Mouse (Mus musculus): Measurements from ENCODE around the gene Ugt1a9.
A peak's percentile ranks its signal among the peaks of the same experiment; 100 is the strongest.

Gene Ugt1a9

DNA sequence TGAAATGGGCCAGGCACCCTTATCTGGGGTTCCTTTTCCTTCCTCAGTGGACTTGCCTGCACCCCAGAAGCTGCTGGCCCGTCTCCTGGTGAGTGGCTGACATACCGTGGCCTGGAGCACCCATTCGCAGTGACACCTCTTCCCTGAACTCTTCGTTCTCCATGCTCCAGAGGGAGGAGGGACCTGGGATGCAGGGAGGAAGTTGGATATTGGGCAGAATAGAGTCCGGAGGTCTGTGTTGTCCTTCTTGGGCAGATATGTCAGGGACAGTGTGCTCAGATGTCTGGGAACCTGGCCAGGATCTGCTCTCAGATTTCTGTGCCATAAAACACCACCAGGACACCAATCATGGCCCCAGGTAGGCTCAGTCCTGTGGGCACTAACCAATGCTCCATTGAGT is 169.5 kb downstream of the Ugt1a9 start:
- DNase-seq: no peak

DNA sequence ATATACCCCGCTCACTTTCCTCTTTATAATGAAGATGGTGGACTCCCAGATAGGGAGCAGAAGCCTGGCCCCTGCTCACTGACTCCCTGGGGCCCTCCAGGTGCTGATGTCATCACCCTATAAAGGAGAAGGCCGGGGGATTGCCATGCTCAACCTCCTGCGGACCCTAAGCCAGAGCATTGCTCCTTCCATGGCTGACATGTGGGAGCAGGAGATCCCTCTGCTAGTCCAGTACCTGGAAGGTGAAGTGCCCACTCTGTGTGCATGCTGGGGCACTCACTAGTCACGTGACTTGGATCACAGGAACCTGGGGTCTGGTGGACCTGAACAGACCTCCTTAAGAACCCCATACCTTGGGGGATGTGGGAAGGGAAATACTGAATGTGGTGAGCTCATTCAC is 170.0 kb downstream of the Ugt1a9 start:
- DNase-seq: no peak

DNA sequence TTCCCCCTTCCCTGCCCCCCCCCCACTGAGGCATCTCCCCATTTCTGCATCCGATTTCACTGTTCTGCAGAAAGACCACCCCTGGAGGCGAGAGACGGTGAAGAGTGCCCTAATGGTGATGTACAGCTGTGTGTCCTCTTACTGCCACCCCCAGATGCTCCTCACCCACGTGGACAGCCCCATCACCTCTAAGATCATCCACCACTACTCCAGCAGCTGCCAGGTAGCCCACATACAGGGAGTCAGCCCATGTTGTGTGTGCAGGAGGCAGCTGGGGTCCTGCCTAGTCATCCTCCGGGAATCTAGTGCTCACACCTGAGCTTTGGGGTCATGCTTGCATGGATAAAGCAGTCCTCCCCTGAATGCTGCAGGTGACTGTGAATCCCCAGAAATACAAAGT is 173.3 kb downstream of the Ugt1a9 start:
- no peak for DNase-seq

DNA sequence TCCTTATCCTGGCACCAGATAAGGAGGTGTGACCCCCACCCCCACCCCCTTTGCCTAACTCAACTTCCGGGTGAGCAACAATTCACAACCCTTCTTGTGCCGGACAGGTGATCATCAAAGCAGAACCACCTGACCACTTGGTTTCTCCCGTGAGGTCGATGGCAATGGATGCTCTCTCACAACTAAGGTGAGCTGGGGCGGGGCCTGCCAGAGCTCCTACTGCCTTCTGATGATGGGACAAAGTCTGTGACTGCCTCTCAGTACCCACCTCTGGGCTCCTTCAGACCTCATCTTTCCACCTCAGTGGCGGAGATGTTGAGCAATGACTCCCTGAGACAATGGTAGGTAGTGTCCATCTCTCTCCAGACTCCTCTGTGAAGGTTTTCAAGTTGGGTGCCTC is 175.3 kb downstream of the Ugt1a9 start:
- DNase-seq: no peak

DNA sequence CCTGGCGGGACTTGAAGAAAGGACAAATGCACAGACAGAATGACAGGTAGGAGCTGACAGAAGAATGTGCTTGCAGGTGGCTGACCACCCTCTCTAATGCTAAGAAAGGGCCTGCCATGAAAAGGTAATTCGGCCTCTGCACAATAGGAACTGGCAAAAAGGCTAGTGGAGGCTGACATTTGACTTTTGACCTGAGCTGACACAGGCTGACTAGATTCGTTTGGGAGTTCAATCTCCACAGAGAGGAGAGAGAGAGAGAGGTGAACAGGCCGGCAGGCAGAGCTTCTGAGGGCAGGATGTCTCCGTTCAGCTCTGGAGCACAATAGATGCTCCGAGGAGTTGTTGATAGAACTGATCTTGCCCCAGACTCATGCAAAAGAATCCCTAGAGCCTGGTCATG is 175.8 kb downstream of the Ugt1a9 start:
- DNase-seq: no peak

DNA sequence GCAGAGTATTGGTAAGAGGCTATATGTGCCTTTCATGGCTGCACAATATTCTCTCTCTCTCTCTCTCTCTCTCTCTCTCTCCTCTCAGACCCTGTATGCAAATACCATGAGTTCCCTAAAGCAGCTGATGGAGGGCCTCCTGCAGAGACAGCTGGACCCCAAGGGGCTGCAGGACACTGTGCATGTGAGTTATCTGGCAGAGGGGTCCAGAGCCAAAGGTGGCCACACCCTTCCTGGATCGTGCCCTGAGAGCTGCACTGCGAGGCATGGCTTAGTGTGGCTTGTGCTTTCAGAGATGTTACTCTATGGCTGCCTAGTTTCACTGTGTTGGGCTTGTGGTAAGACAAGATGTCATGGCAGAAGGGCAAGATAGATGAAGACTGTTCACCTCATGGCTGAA is 177.1 kb downstream of the Ugt1a9 start:
- DNase-seq: no peak

DNA sequence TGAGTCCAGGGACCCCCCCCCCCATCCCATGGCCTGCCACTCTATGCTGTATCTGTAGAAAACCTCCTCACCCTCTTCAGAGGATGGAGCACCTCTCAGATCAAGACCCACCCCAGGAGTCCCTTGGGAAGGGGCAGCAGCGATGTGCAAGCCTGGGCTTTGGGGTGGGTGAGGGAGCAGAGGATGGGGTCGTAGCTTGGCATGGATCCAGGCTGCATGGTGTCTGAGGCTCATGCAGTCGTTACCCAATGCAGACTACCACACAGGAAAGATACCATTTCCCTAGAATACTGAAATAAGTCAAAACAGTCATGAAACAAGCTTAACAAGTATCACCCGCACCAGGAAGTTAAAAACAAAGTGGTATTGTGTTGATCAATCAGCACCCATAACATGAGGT is 178.1 kb downstream of the Ugt1a9 start:
- DNase-seq: no peak

DNA sequence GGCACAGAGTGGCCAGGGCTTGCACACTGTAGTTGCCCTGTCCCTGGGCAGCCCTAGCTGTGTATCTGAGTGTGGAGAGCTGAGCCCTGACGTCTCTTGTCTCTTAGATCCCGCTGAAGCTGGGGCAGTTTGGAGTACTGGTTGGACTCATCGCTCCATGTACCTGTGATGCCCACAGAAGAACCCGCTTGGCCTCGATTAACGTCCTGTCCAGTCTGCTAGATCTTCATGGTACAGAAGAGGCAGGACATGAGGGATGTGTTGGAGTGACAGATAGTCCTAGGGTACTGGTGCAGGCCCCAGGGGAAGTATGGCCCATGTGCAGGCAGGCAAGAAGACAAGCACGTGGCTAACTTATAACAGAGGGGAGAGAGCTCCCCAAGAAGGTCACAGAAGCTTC is 179.0 kb downstream of the Ugt1a9 start:
- no peak for DNase-seq

DNA sequence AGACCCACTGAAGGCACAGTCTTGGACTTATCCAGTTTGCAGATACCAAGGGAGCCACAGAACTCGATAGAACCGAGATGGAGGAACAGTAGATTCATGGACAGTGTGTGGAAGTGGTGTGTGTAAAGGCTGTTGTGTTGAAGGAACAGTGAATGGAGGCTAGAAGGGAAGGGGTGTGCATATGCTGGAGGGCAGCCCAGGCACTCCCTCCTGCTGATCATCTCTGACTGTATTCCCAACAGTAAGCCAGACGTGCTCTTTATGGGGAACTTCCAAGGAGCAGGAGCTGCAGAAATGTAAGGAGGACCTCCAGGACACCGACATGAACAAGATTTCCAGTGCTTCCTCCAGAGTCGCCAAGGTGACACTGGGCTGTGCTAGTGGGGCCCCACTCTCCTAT is 179.4 kb downstream of the Ugt1a9 start:
- DNase-seq: no peak

DNA sequence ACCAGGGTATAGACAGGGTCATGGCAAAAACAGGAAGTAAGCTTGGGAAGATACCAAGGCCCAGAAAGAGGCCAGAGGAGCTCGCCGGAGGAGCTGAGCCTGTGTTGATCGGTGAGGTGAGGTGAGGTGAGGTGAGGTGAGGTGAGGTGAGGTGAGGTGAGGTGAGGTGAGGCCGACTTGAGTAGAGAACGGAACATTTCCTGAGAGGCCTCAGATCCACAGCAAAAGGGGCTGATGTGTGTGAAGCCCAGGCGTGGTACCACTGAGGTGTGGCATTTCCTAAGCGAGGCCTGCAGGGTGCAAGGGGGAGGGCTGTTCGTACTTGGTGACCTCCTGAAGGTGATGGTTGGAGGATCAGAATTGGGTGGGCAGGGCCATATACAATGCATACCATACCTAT is 182.5 kb downstream of the Ugt1a9 start:
- DNase-seq: no peak

DNA sequence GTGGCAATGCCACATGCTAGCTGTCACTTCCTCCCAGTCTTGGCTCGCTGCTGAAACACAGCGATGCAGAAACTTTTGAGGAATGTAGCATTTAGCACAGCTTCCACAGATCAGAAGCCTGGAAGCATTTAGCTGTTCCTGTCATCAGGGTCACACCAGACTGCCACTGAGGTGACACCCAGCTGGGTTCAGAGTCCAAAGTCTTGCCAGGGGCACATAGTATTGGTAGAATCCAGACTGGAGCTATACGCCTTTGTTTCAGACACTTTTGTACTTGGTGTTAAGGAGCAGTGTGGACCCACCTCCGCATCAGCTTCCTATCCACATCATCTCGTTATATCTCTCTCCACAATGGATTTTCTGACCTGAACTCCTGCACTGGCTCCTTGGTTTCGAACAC is 182.9 kb downstream of the Ugt1a9 start:
- DNase-seq: no peak

DNA sequence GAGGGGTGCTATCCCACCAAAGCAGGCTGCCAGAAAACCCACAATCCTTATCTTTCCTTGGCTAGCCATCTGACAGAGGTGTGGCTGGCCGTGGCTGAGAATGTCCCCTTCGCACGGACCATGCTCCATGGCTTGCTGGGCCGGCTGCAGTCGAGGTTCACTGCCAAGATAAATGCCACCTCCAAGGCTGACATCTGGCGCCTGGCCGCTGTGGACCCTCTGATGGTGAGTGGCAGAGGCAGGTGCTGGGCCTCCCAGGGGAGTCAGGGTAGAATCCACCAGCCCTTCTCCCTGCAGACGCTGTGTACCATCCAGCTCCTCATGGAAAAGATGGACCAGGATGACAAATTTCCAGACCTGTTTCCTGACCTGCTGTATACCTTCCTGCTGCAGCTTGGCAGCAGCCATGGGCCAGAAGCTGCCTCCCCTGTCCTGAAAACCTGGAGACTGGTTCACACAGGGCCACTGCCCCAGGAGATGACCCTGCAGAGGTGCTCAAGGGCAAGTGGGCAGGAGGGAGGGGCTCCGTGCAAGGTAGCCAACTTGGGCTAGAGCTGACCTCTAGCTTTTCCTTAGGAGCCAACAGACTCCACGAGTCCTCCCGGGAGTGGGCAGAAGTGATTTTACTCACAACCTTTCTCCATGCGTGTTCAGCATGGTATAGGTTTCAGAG is 184.3 kb downstream of the Ugt1a9 start:
- DNase-seq: no peak

DNA sequence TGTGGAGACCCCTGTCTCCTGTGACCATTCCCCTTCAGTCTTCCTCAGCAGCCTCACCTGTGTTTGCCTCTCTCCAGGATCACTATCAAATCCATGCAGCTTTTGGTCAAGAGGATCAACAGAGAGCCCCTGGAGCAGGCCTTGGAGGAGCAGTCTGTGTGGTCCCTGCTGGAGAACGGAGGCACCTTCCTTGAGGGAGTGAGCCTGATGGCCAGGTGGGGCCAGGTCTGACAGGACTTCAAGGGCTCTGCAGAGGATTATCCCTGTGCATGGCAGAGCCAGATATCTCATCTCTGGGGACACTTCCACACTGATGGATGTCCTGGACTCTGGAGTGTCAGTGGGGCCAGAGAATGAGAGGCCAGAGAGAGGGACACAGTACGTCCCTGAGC is 184.9 kb downstream of the Ugt1a9 start:
- no peak for DNase-seq

DNA sequence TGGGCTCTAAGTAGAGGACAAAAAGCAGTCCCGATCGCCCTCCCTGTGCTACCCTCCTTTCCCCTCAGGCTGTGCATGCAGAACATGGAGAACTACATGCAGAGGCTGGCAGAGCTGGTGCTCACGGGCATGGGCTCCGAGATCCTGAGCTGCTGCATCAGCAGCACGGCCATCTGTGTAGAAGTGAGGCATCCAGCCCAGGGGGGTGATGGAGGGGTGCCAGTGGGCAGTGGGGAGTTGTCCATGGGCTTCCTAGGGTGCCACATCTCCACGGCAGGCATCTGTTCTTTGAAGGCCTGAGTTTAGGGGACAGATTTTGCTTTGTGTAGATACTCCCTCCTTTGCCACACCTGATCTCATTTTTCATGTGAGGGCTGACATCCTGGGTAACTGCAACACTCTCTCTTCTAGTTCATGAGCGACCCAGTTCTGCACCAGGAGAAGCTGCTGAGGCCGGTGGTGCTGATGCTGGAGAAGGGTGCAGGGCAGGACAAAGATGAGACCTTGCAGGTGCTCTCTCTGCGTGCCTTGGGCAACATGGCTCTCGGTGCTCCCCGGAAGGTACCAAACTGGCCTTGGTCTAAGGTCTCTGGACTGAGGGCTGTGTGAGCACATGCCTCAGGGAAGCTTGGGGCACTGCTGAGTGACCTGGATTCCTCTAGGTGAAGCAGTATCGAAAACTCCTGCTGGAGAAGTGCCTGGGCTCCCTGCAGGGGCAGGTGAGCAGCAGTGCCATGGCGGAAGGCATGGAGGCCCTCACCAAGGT is 185.6 kb downstream of the Ugt1a9 start:
- DNase-seq: no peak

DNA sequence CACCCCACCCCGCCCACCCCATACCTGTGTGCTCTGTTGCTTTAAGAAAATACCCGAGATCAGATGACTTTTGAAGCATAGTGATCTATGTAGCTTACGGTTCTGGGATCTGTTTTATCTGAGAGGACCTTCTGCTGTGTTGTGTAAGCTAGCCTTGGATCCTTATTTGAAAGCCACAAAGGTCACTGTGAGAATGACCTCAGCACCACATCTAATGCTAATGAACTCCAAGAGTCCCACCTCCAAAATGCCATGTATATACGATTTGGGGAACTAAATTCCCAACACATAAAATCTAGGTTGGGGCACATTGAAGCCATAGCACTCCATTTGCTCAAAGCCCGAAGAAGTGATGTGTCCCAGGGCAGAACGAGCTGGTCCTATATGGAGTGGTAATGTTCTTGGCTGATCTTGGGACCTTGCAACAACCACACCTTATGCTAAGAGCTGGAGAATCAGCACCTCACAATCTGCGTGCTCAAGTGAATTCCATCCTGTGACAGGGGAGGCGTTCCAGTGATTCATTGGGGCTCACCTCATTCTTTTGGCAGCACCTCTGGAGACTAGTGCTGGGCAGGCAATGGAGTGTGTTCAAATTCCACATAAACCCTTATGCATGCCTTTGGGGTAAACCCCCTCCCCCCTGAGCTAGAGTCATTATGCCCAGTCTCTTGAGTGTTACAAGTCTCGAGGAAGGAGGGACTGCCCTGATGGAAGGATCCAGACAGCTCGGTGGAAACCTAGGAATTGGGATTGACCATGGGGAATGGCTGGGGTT is 186.5 kb downstream of the Ugt1a9 start:
- no peak for DNase-seq

DNA sequence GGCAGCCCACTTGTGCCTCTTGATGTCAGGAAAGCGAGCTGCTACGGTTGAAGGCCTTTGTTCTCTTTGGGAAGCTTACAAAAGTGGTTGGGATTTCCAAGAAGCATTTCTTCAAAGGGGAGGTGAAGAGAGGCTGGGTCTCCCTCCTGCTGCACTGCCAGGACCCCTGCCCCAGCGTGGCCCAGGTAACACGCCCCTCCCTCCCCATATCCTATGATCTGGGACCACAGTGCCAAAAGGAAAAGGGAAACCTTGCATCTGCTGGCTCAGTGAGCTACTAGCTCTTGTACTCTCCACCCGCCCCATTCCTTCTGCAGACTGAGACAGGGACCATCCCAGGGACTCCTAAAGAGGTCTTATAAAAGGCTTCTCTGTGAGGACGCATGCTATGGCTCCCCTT is 187.1 kb downstream of the Ugt1a9 start:
- DNase-seq: no peak

DNA sequence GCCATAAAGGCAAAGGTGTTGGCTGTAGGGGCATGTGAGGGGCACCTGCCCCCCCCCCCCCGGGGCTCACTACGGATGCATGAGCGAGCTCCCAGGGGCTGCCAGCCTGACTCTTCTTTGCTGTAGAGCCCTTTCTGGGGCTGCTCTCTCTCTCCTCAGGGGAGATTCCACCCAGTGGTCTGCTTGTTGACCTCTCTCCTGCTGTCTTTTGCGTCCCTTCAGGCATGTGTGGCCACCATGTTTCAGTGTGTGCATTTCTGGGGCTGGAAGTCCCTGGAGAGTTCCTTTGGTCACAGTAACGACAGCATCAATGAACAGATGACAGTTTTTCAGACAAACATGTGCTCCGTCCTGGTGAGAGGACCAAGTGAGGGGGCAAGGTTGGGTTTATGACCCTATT is 187.8 kb downstream of the Ugt1a9 start:
- no peak for DNase-seq

DNA sequence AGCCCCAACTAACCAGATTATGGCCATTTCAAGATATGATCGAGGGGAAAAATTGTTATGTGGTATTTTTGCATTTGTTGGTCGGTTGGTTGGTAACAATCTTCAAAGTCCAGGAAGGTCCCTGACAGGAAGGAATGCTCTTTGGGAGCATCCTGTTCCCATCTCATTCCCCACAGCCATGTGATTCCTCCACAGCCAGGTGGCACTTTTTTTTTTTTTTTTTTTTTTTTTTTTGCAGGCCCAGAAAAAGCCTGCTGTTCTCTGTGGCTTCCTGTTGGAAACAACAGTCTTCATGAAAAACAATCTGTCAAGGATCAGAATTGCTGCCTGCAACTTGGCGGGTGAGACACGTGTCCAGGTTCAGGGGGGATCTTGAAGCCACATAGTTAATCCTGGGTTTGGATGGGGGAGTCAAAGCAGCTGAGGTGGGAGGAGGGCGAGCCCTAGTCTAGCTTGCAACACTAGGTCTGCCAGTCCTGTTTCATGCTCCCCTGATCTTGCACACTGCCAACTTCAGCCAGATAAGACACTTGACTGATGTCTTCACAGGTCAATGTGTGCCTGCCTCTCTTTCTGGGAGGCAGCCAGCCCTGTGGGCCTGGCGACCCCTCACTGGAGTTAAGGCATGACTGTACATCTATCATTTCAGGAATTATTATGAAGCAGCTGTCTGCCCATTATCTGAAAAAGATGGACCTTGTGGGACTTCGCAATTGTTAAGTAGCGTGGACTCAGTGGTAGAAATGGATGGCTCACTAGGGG is 188.5 kb downstream of the Ugt1a9 start:
- peak; percentile 36 for DNase-seq

DNA sequence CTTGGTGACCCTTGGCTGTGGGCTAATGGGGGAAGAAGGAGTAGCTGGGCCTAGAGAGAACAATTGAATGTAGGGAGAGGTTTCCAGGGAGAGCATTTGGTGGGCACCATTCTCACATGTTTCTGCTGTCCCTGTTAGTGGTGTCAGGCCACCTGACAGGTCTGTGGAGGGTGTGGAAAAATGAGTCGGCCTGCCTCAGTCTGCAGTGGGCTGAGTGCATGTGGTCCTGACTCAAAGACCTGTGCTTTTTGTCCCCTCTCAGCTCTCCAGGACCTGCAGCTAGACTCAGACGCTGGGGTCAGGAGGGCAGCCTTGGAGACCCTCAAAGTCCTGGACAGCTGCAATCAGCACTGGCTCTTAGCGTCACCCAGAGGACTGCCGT is 189.0 kb downstream of the Ugt1a9 start:
- no peak for DNase-seq

DNA sequence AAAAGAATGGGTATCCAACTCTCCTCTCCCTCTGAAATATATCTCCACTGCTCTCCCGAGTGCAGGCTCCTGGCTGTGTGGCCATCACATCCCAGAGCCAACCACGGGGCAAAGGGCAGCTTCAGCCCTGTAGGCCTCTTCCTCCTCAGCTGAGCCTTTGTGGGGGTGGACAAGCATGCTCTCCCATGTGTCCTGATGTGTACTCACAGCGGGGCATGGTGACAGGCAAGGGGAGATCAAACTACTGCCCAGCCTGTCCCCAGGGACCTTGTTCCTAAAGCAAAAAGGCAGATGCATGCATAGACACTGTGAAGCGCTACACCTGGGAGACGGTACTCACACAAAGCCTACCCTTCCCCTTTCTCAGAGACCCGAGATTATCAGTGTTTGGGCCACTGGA is 189.5 kb downstream of the Ugt1a9 start:
- DNase-seq: no peak

DNA sequence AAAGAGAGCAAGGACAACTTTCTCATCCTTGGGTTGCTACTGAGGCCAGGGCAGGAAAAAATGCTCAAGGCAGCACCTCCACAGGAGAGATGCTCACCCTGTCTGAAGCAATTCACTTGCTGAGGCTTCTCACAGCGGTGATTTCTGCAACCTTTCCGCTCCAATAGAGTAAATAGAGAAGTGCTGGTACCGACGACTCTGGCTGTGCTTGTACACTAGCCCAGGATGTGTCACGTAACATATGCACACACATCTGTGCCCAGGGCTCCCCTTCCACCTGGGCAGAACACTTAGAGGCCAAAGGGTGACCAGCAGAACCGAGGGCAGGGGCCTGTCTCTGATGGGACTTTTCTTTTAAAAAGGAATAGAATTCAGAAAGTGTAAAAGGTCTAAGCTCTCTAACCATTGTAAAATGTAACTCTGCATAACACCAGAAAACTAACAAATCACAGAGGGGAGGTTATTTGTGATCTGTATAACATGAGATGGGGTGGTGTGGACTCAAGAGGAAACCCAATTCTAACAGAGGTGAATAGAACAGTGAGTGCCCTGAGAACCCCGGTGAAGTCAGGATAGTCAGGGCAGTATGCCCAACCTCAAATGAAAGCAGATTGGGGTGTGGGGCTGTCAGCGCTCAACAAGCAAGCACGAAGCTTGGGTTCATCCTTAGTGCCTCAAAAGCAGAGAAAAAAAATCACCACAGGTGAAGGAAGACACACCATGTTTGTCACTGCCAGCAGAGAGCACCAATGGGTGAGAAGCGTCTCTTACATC is 190.2 kb downstream of the Ugt1a9 start:
- DNase-seq: no peak

DNA sequence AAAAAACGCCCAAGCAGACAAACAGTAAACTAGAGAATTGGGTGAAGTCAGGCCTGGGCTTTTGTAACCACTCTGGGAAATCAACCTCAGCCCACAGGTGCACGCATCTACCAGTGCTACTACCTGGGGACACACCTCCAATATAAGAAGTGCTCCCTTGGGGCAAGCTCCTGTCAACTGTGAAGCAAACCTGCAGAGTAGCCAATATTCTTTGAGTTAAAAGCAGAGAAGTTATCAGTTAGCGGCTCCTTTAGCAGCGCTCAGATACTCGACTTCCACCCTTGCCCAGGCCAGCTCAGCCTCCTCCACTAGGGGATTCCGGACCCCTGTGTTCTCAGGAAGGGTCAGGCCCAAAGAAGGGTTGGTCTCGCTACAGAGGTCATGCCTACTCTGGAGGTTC is 191.1 kb downstream of the Ugt1a9 start:
- DNase-seq: no peak

DNA sequence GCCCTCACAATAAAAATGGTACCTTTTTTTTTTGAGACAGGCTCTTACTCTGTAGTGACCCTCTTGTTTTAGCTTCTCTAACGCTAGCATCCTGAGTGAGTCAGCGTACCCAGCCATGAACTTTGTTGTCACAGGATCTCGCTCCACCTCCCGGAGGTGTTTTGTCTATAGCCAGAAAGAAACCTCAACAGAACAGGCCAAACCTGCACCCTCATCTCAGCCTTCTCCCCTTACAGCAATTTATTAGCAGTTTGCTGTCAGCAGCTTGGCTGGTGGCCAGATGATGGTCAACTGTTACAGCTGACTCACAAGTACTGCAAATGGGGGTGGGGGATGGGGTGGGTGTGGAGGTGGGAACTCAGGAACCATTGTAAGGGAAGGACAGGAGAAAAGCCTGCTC is 191.7 kb downstream of the Ugt1a9 start:
- DNase-seq: no peak
